Mouse (Mus musculus): ENCODE measurements at regions not wholly inside any gene's neighbourhood (a gene's known extent, or its start where the extent isn't known, plus 50 kb on each side); places are given as distances from the start of the nearest gene placed in this dataset.

- H3K4me1 ChIP-seq: peaks cover 26% of the 10 kb centered on the region
- 85% methylated on average over 5 of the region's 5 CpGs for WGBS
- no peaks in the 10 kb centered on the region; the same call in 1 of the 2 replicates for H3K27me3 ChIP-seq (ENCODE audit: low read depth, poor library complexity, severe bottlenecking)
- DNase-seq (ENCODE audit: low spot score): no peak
- no peaks in the 10 kb centered on the region for H3K36me3 ChIP-seq
- H3K9me3 ChIP-seq (replicated peaks): no peaks in the 10 kb centered on the region
- no peak overlapping the region for H3K4me3 ChIP-seq
- H3K27ac ChIP-seq: no peak overlapping the region
These were observed 92.7 kb upstream of the Rnd3 start for GRCm38 (mm10) chr2:51241573-51241972.

GRCm38 (mm10) chr2:51240000-51240399 lies 91.1 kb upstream of the Rnd3 start:
- DNase-seq (ENCODE audit: low spot score): no peak
- H3K9me3 ChIP-seq (replicated peaks): no peaks in the 10 kb centered on the region
- no peaks in the 10 kb centered on the region for H3K36me3 ChIP-seq
- H3K4me1 ChIP-seq: peaks cover 26% of the 10 kb centered on the region
- H3K27me3 ChIP-seq (ENCODE audit: low read depth, poor library complexity, severe bottlenecking): no peaks in the 10 kb centered on the region; the same call in 1 of the 2 replicates
- no peak overlapping the region for H3K4me3 ChIP-seq
- no peak overlapping the region; the same call in 1 of the 2 replicates for H3K27ac ChIP-seq
- WGBS: 90% methylated on average over 1 of the region's 1 CpGs

GRCm38 (mm10) chr2:51238992-51239391 lies 90.1 kb upstream of the Rnd3 start:
- peak; percentile 43 for DNase-seq (ENCODE audit: low spot score)
- Histone ChIP-seq H3K27ac (peak overlapping the region; percentile 25), H3K4me3 (no peak overlapping the region), H3K4me1 (peaks cover 30% of the 10 kb centered on the region), H3K27me3 (ENCODE audit: low read depth, poor library complexity, severe bottlenecking) (no peaks in the 10 kb centered on the region; the same call in 1 of the 2 replicates), H3K36me3 (no peaks in the 10 kb centered on the region), H3K9me3 (replicated peaks) (no peaks in the 10 kb centered on the region)
- WGBS: 10% methylated on average over 4 of the region's 4 CpGs

GRCm38 (mm10) chr2:51238131-51238931 lies 89.4 kb upstream of the Rnd3 start:
- H3K4me1 ChIP-seq: peaks cover 30% of the 10 kb centered on the region
- H3K4me3 ChIP-seq: peak overlapping the region; percentile 26
- DNase-seq (ENCODE audit: low spot score): peak; percentile 86
- WGBS: 8% methylated on average over 16 of the region's 16 CpGs
- no peaks in the 10 kb centered on the region; the same call in 1 of the 2 replicates for H3K27me3 ChIP-seq (ENCODE audit: low read depth, poor library complexity, severe bottlenecking)
- H3K36me3 ChIP-seq: no peaks in the 10 kb centered on the region
- H3K27ac ChIP-seq: peak overlapping the region; percentile 53; the same call in 1 of the 2 replicates
- H3K9me3 ChIP-seq (replicated peaks): no peaks in the 10 kb centered on the region

GRCm38 (mm10) chr2:51237451-51237850 lies 88.5 kb upstream of the Rnd3 start:
- Histone ChIP-seq H3K36me3 (no peaks in the 10 kb centered on the region), H3K27me3 (ENCODE audit: low read depth, poor library complexity, severe bottlenecking) (no peaks in the 10 kb centered on the region; the same call in 1 of the 2 replicates), H3K9me3 (replicated peaks) (no peaks in the 10 kb centered on the region), H3K4me1 (peaks cover 30% of the 10 kb centered on the region), H3K4me3 (no peak overlapping the region), H3K27ac (peak overlapping the region; percentile 42; the same call in 1 of the 2 replicates)
- no peak for DNase-seq (ENCODE audit: low spot score)
- 89% methylated on average over 10 of the region's 10 CpGs for WGBS

- H3K27me3 ChIP-seq (ENCODE audit: low read depth, poor library complexity, severe bottlenecking): no peaks in the 10 kb centered on the region; the same call in 1 of the 2 replicates
- no peak for DNase-seq (ENCODE audit: low spot score)
- H3K4me1 ChIP-seq: peaks cover 30% of the 10 kb centered on the region
- H3K4me3 ChIP-seq: no peak overlapping the region
- no peaks in the 10 kb centered on the region for H3K9me3 ChIP-seq (replicated peaks)
- no peaks in the 10 kb centered on the region for H3K36me3 ChIP-seq
- H3K27ac ChIP-seq: peak overlapping the region; percentile 10; the same call in 1 of the 2 replicates
- 70% methylated on average over 3 of the region's 3 CpGs for WGBS
These were observed 87.9 kb upstream of the Rnd3 start for GRCm38 (mm10) chr2:51236852-51237251.

GRCm38 (mm10) chr2:51234427-51234826 lies 85.5 kb upstream of the Rnd3 start:
- Histone ChIP-seq H3K9me3 (replicated peaks) (no peaks in the 10 kb centered on the region), H3K4me1 (peaks cover 24% of the 10 kb centered on the region), H3K27me3 (ENCODE audit: low read depth, poor library complexity, severe bottlenecking) (no peaks in the 10 kb centered on the region), H3K4me3 (no peak overlapping the region), H3K36me3 (no peaks in the 10 kb centered on the region), H3K27ac (peak overlapping the region; percentile 30; the same call in 1 of the 2 replicates)
- no peak for DNase-seq (ENCODE audit: low spot score)
- 70% methylated on average over 5 of the region's 5 CpGs for WGBS

- H3K4me1 ChIP-seq: peaks cover 21% of the 10 kb centered on the region
- no peak for DNase-seq (ENCODE audit: low spot score)
- H3K36me3 ChIP-seq: no peaks in the 10 kb centered on the region
- no peak overlapping the region for H3K27ac ChIP-seq
- H3K4me3 ChIP-seq: no peak overlapping the region
- 72% methylated on average over 1 of the region's 1 CpGs for WGBS
- H3K9me3 ChIP-seq (replicated peaks): no peaks in the 10 kb centered on the region
- no peaks in the 10 kb centered on the region for H3K27me3 ChIP-seq (ENCODE audit: low read depth, poor library complexity, severe bottlenecking)
These were observed 73.9 kb upstream of the Rnd3 start for GRCm38 (mm10) chr2:51222851-51223250.

GRCm38 (mm10) chr2:51219714-51220113 lies 70.8 kb upstream of the Rnd3 start:
- Histone ChIP-seq H3K9me3 (replicated peaks) (no peaks in the 10 kb centered on the region), H3K4me3 (no peak overlapping the region), H3K27me3 (ENCODE audit: low read depth, poor library complexity, severe bottlenecking) (no peaks in the 10 kb centered on the region), H3K36me3 (no peaks in the 10 kb centered on the region), H3K4me1 (peaks cover 21% of the 10 kb centered on the region), H3K27ac (peak overlapping the region; percentile 56)
- WGBS: 14% methylated on average over 6 of the region's 6 CpGs
- peak; percentile 49 for DNase-seq (ENCODE audit: low spot score)

GRCm38 (mm10) chr2:51207150-51208022 lies 58.5 kb upstream of the Rnd3 start:
- Histone ChIP-seq H3K9me3 (replicated peaks) (no peaks in the 10 kb centered on the region), H3K27me3 (ENCODE audit: low read depth, poor library complexity, severe bottlenecking) (no peaks in the 10 kb centered on the region), H3K36me3 (no peaks in the 10 kb centered on the region), H3K4me3 (no peak overlapping the region), H3K27ac (peak overlapping the region; percentile 76), H3K4me1 (peaks cover 33% of the 10 kb centered on the region)
- WGBS: 17% methylated on average over 7 of the region's 7 CpGs
- DNase-seq (ENCODE audit: low spot score): peak; percentile 39

- 12% methylated on average over 4 of the region's 4 CpGs for WGBS
- Histone ChIP-seq H3K36me3 (no peaks in the 10 kb centered on the region), H3K4me3 (no peak overlapping the region), H3K9me3 (replicated peaks) (no peaks in the 10 kb centered on the region), H3K4me1 (peaks cover 33% of the 10 kb centered on the region), H3K27ac (no peak overlapping the region), H3K27me3 (ENCODE audit: low read depth, poor library complexity, severe bottlenecking) (0 out of 2 replicates have a peak, but pooled peaks cover 4% of the 10 kb centered on the region)
- DNase-seq (ENCODE audit: low spot score): no peak
These were observed 57.4 kb upstream of the Rnd3 start for GRCm38 (mm10) chr2:51206332-51206731.

Measured in limb, embryonic 10.5 days (tissue).